Mouse (Mus musculus) kidney, adult 2 months (tissue): ENCODE data around the gene Chid1.

ENCODE experiments used
- CTCF ChIP-seq: fragments of 200-500 bp; conservative IDR thresholded peaks from 2 replicates; pipeline ENCODE4 v1.5.1; 2011; ENCODE audit warnings: low read depth, mild to moderate bottlenecking, control low read depth, low read length, moderate library complexity, mixed read lengths; ENCODE audit not compliant: insufficient read depth, insufficient read length
- POLR2A ChIP-seq: fragments of 200-500 bp; IDR thresholded peaks from one replicate; pipeline ENCODE4 v1.6.1; 2011; ENCODE audit warnings: low read depth, low read length, control low read depth

GRCm38 (mm10) chr7:141506278-141506677, 33.4 kb downstream of the Chid1 start:
- TF ChIP-seq CTCF (no peak), POLR2A (no peak)
